Mouse (Mus musculus): ENCODE measurements at regions not wholly inside any gene's neighbourhood (a gene's known extent, or its start where the extent isn't known, plus 50 kb on each side); places are given as distances from the start of the nearest gene placed in this dataset.
A peak's percentile ranks its signal among the peaks of the same experiment; 100 is the strongest.

DNA sequence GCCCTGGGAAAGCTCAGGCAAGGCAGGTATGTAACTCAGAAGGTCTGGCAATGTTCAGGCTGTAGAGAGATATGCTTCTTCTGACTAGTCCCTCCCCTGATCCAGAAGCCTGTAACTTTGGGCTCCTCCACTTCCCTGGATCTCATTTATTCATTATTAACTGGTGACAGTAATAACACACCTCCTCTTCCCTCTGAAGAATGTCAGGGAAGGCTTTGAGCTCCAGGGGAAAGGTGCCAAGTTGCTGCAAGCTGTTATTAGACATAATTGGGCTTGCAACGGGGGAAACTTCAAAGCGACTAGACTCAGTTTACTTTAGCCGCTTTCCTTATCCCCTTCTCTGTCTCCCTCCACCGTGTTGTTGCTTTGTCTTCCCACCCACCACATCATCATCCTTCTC is 75.6 kb upstream of the Tmprss2 start:
- no peak for DNase-seq (ENCODE audit: low read depth, low spot score)

DNA sequence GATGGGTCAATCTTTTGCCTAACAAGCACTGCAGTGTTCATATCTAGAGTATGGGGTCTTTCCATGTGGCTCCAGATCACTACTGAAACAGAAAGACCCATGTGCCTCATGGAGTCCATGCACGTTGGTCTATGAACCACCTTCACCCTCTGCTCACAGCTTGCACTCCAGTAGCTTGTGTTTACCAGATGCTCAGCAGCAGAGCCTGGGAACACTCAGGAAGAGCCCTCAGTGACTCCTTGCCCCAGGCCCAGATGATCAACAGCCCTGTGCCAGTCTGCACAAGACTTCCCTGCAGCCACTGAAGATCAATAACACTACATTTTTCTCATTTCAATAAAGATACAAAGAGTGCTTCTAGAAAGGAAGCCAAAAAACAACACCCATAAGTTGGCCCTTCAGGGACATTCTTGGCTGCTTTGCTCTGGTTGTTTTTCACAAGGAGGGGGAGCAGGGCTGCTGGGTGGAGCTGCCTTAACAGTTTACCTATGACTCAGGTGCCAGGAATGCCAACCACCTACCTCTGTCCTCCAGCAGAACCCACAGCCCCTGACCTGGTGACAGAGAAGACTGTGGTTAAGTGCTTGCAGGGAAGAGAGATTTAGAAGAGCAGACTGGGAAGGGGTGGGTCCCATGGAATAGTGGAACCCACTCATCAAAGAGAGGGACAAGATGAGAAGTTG is 74.7 kb upstream of the Tmprss2 start:
- DNase-seq (ENCODE audit: low read depth, low spot score): no peak

- DNase-seq (ENCODE audit: low read depth, low spot score): no peak
Measured at GRCm38 (mm10) chr16:97681191-97681590, 70.2 kb upstream of the Tmprss2 start.

DNA sequence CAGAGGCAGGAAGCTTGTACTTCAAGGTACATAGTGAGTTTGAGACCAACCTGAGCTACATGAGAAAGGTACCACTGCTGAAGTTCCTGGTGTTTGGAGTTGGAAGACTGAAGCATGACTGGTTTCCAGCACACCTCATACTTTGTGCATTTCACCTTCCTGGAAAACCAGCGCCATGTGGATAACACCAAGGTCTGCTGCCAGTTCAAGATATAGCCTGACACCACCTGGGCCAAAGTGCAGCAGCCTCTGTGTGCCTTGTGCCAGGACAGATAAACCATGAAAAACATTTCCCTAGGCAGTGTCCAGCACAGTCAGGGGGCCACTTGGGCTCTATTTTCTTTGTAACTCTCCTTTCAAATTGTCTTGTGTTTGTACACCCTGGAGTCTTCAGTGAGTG is 68.8 kb upstream of the Tmprss2 start:
- DNase-seq (ENCODE audit: low read depth, low spot score): no peak

- DNase-seq (ENCODE audit: low read depth, low spot score): no peak
Measured at GRCm38 (mm10) chr16:97679252-97679651, 68.3 kb upstream of the Tmprss2 start.

DNA sequence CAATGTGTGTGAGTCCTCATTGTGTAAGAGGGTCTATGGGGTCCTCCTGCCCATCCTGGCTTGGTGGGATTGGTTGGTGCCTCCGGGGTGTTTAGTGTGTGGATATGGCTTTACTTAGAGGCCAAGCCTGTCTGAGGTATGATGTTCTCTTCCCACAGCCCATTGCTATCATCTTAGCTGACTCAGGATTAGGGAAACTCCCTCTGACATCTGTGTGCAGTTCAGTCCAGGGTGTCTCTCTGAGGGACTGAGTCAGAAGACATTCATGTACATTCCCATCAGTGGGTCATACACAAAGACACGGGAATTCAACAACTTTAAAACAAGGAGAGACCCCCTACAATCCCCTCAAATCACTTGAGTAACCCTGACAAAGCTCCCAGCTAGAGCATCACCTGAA is 66.6 kb upstream of the Tmprss2 start:
- no peak for DNase-seq (ENCODE audit: low read depth, low spot score)

DNA sequence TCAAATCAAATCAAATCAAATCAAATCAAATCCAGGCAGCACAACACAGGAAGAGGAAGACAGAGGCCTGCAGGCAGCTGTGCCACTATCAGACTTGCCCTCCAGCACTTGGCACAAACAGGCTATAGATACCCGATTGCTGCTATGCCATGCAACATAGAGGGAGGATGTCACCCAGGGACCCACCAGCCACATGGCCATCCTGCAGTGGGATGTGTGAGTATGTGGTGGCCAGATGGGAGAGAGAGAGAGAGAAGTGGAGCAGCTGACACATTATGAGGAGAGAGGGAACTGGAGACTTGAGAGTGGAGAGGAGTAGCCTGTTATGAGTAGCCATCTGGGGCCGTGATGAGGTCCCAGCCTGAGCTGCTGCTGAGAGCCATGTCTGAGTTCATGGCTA is 62.6 kb upstream of the Tmprss2 start:
- DNase-seq (ENCODE audit: low read depth, low spot score): no peak

- DNase-seq (ENCODE audit: low read depth, low spot score): no peak
Measured at GRCm38 (mm10) chr16:97670131-97671038, 59.4 kb upstream of the Tmprss2 start.

DNA sequence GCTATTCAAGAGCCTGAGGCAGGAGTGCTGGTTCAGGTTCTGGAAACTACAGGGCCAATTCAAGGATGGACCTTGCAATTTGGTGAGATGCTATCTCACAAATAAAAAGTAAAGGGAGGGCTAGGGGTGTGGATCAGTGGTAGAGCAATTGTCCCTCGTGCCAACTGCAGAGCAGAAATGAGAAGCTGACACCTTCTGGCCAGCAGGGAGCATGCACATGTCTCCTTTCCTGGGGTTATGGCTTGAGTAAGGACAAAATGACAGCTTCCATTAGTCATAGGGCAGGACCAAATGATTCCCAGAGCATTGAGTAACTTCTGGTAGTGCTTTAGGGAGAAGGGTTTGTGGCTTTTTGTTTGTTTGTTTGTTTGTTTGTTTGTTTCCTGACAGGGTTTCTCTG is 56.5 kb upstream of the Tmprss2 start:
- no peak for DNase-seq (ENCODE audit: low read depth, low spot score)

- DNase-seq (ENCODE audit: low read depth, low spot score): peak; percentile 28
Measured at GRCm38 (mm10) chr16:97665518-97665917, 54.5 kb upstream of the Tmprss2 start.
